ENCODE assay signal across 26 mouse cellular contexts in genomic region chr1:147411816-147412215, GRCm38 (mm10).
DNase-seq lines count a peak whose midpoint lies in the region; ATAC-seq lines count a peak whose summit lies in the region.
"Had no signal": no experiment of that assay in that cellular context is flagged by ENCODE, and none has a peak within 500 bp of the region (broad histone marks: within the 10 kb centered on the region; RNA-seq: fewer than 3 reads in every experiment).

No protein-coding gene starts in this region.

- no peaks in the 10 kb centered on the region for H3K9me3 ChIP-seq in forebrain, embryonic 16.5 days (ENCODE audit: control insufficient read depth, low read length)
- H3K9me3 ChIP-seq in forebrain, embryonic 10.5 days: no peaks in the 10 kb centered on the region
- H3K9me3 ChIP-seq: embryonic facial prominence, embryonic 12.5 days; embryonic facial prominence, embryonic 15.5 days; forebrain, embryonic 15.5 days; hindbrain, embryonic 12.5 days had no signal

- H3K36me3 ChIP-seq in forebrain, embryonic 16.5 days (ENCODE audit: control insufficient read depth, insufficient read depth): no peaks in the 10 kb centered on the region
- no peaks in the 10 kb centered on the region for H3K36me3 ChIP-seq in forebrain, embryonic 10.5 days (replicated peaks)
- H3K36me3 ChIP-seq: embryonic facial prominence, embryonic 12.5 days; embryonic facial prominence, embryonic 15.5 days; forebrain, embryonic 15.5 days; G1E; hindbrain, embryonic 12.5 days; hindbrain, embryonic 15.5 days had no signal

- H3K4me3 ChIP-seq in forebrain, embryonic 16.5 days (replicated peaks; ENCODE audit: low read length): no peak overlapping the region
- no peak overlapping the region for H3K4me3 ChIP-seq in forebrain, embryonic 10.5 days
- H3K4me3 ChIP-seq: embryonic facial prominence, embryonic 12.5 days; embryonic facial prominence, embryonic 15.5 days; forebrain, embryonic 15.5 days; heart, adult 2 months; hindbrain, embryonic 12.5 days; hindbrain, embryonic 15.5 days had no signal

- H3K9ac ChIP-seq in forebrain, embryonic 16.5 days (replicated peaks; ENCODE audit: low read depth, low read length): no peak overlapping the region
- H3K9ac ChIP-seq: embryonic facial prominence, embryonic 12.5 days; embryonic facial prominence, embryonic 15.5 days; forebrain, embryonic 15.5 days; hindbrain, embryonic 12.5 days; hindbrain, embryonic 15.5 days had no signal

- no peak overlapping the region for H3K27ac ChIP-seq in forebrain, embryonic 16.5 days (ENCODE audit: low read length)
- H3K27ac ChIP-seq in forebrain, embryonic 10.5 days: no peak overlapping the region
- H3K27ac ChIP-seq: embryonic facial prominence, embryonic 12.5 days; embryonic facial prominence, embryonic 15.5 days; forebrain, embryonic 15.5 days; heart, adult 2 months; hindbrain, embryonic 12.5 days; hindbrain, embryonic 15.5 days had no signal

- H3K27me3 ChIP-seq in forebrain, embryonic 16.5 days (replicated peaks; ENCODE audit: control insufficient read depth, insufficient read depth, low read length): no peaks in the 10 kb centered on the region
- H3K27me3 ChIP-seq in forebrain, embryonic 10.5 days (ENCODE audit: poor library complexity, severe bottlenecking): no peaks in the 10 kb centered on the region
- H3K27me3 ChIP-seq: CH12.LX; embryonic facial prominence, embryonic 12.5 days; embryonic facial prominence, embryonic 15.5 days; forebrain, embryonic 15.5 days; hindbrain, embryonic 12.5 days; hindbrain, embryonic 15.5 days had no signal

- 59% methylated on average over 3 of the region's 3 CpGs for WGBS in forebrain, embryonic 16.5 days
- 90% methylated on average over 3 of the region's 3 CpGs for WGBS in forebrain, embryonic 10.5 days

- no peak for DNase-seq in forebrain, embryonic 10.5 days (ENCODE audit: extremely low spot score, low spot score)
- peak; percentile 2 for DNase-seq in layer of hippocampus, adult 9-11 months
- no peak for DNase-seq in layer of hippocampus, postnatal 36 days
- DNase-seq in brain, adult 2 months (ENCODE audit: low read depth, low spot score): peak; percentile 50
- peak; percentile 47 for DNase-seq in telencephalon, adult 2 months (ENCODE audit: low read depth, low spot score)
- DNase-seq in right cerebral cortex, postnatal 25 days: no peak
- DNase-seq: adrenal gland, adult 2 months; adrenal gland, postnatal 14 days; B cell, adult 2 months; cerebellum, adult 11 months; cerebellum, adult 2 months; cerebellum, adult 9-11 months; cerebellum, postnatal 25 days; gastrocnemius, postnatal 10 days; gastrocnemius, postnatal 36 days; heart, adult 2 months had no signal

- no peaks in the 10 kb centered on the region for H3K4me1 ChIP-seq in forebrain, embryonic 16.5 days (replicated peaks; ENCODE audit: control insufficient read depth, insufficient read depth, low read length)
- H3K4me1 ChIP-seq in forebrain, embryonic 10.5 days: no peaks in the 10 kb centered on the region
- H3K4me1 ChIP-seq: embryonic facial prominence, embryonic 12.5 days; embryonic facial prominence, embryonic 15.5 days; forebrain, embryonic 15.5 days; hindbrain, embryonic 12.5 days; hindbrain, embryonic 15.5 days had no signal

- peak; percentile 72 for ATAC-seq in forebrain, embryonic 16.5 days
- ATAC-seq: forebrain, embryonic 15.5 days; intestine, postnatal 0 days had no signal

- no peak overlapping the region for H3K4me2 ChIP-seq in forebrain, embryonic 16.5 days (ENCODE audit: low read length)
- H3K4me2 ChIP-seq: embryonic facial prominence, embryonic 12.5 days; embryonic facial prominence, embryonic 15.5 days; forebrain, embryonic 15.5 days; heart, embryonic 11.5 days; hindbrain, embryonic 12.5 days; hindbrain, embryonic 15.5 days had no signal

Comparison
In these comparisons a context has a peak if more than half of its experiments do, and no peak if none do; other contexts are left out.
1. DNase-seq: peak in layer of hippocampus, adult 9-11 months (single experiment), brain, adult 2 months (single experiment) and telencephalon, adult 2 months (single experiment); none in forebrain, embryonic 10.5 days (single experiment), layer of hippocampus, postnatal 36 days (0 of 2) and right cerebral cortex, postnatal 25 days (single experiment).